Mouse (Mus musculus): ENCODE measurements around the gene Gm20219.

DNA sequence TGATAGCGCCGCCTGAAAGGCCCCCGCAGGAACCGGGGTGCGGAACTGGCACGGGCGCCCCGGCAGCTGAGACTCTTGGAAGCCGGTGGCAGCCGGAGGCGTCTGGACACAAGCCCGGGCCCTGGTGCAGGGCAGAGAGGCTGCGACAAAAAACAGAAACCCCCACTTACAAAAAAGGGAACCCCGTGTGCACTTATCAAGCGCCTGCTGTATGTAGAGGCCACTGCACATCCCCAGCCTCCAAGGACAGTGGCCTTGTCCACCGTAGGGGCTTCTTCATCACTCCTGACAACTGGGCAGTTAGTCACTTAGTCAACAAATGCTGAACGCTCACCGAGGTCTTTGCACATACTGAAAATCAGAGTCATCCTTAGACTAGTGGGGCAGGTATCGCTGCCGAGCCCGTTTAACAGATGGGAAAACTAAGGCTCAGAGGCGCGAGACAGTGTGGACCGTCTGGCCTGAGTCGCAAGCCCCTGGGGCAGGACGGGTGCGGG, 43.7 kb downstream of the Gm20219 start:
- TF ChIP-seq CTCF (IDR thresholded peaks at IDR 0.05; ENCODE audit: borderline replicate concordance, insufficient read depth, low read depth, low read length) (no peak), POLR2A (IDR thresholded peaks at IDR 0.05; ENCODE audit: borderline replicate concordance, insufficient read depth, low read length) (no peak)
